Comparison of ENCODE assay signal across 11 mouse cellular contexts in genomic region chr6:100032701-100033100, GRCm38 (mm10).
DNase-seq lines count a peak whose midpoint lies in the region; ATAC-seq and TF ChIP-seq lines count a peak whose summit lies in the region.
"Had no signal": no experiment of that assay in that cellular context is flagged by ENCODE, and none has a peak within 500 bp of the region (broad histone marks: within the 10 kb centered on the region; RNA-seq: fewer than 3 reads in every experiment).

No protein-coding gene starts in this region.

- H3K4me2 ChIP-seq in midbrain, embryonic 15.5 days: no peak overlapping the region
- H3K4me2 ChIP-seq: embryonic facial prominence, embryonic 12.5 days had no signal

- no peaks in the 10 kb centered on the region for H3K27me3 ChIP-seq in kidney, adult 2 months (replicated peaks; ENCODE audit: control insufficient read depth, insufficient read depth, low read length)
- peaks cover 7% of the 10 kb centered on the region; the same call in 1 of the 2 replicates for H3K27me3 ChIP-seq in midbrain, embryonic 15.5 days (replicated peaks)
- H3K27me3 ChIP-seq: CH12.LX had no signal

- H3K4me1 ChIP-seq in kidney, adult 2 months (ENCODE audit: control insufficient read depth, insufficient read depth, low read length): no peaks in the 10 kb centered on the region
- peaks cover 10% of the 10 kb centered on the region for H3K4me1 ChIP-seq in midbrain, embryonic 15.5 days

- no peak for ATAC-seq in midbrain, embryonic 15.5 days (replicated peaks)
- ATAC-seq: intestine, postnatal 0 days had no signal

- 84% methylated on average over 10 of the region's 10 CpGs for WGBS in kidney, adult 2 months
- 82% methylated on average over 10 of the region's 10 CpGs for WGBS in midbrain, embryonic 15.5 days

- DNase-seq in kidney, adult 2 months: peak; percentile 64
- no peak for DNase-seq in kidney, adult 9 months
- DNase-seq in cerebellum, adult 9-10 months: peak; percentile 93
- peak; percentile 22 to 37 for DNase-seq in layer of hippocampus, postnatal 10 days (ENCODE audit: low spot score in 2 of 2)
- peak; percentile 5 to 30 for DNase-seq in right cerebral cortex, postnatal 36 days (ENCODE audit: low spot score in 2 of 2)
- DNase-seq in urinary bladder, adult 18-20 months (ENCODE audit: low spot score in 2 of 2): no peak
- DNase-seq: lung, postnatal 14 days had no signal

- no peak overlapping the region for H3K27ac ChIP-seq in kidney, adult 2 months (ENCODE audit: insufficient read depth, low read depth, low read length)
- H3K27ac ChIP-seq in midbrain, embryonic 15.5 days: no peak overlapping the region
- H3K27ac ChIP-seq: embryonic facial prominence, embryonic 12.5 days had no signal

- no peak overlapping the region for H3K4me3 ChIP-seq in kidney, adult 2 months (ENCODE audit: insufficient read depth, low read depth, low read length)
- H3K4me3 ChIP-seq in midbrain, embryonic 15.5 days: no peak overlapping the region
- H3K4me3 ChIP-seq: embryonic facial prominence, embryonic 12.5 days had no signal

- no peak for TF ChIP-seq POLR2A in kidney, adult 2 months (IDR thresholded peaks at IDR 0.05; ENCODE audit: low read depth, low read length)

- no peaks in the 10 kb centered on the region for H3K9me3 ChIP-seq in midbrain, embryonic 15.5 days
- H3K9me3 ChIP-seq: embryonic facial prominence, embryonic 12.5 days had no signal

- TF ChIP-seq CTCF in kidney, adult 2 months (conservative IDR thresholded peaks at IDR 0.05; ENCODE audit: insufficient read depth, insufficient read length, low read depth, low read length): no peak

- no peaks in the 10 kb centered on the region for H3K36me3 ChIP-seq in kidney, adult 2 months (ENCODE audit: control insufficient read depth, insufficient read depth, low read length)
- H3K36me3 ChIP-seq in midbrain, embryonic 15.5 days (replicated peaks): no peaks in the 10 kb centered on the region
- H3K36me3 ChIP-seq: embryonic facial prominence, embryonic 12.5 days had no signal

- no peak overlapping the region for H3K9ac ChIP-seq in midbrain, embryonic 15.5 days
- H3K9ac ChIP-seq: embryonic facial prominence, embryonic 12.5 days had no signal

Comparison
In these comparisons a context has a peak if more than half of its experiments do, and no peak if none do; other contexts are left out.
1. DNase-seq: peak in kidney, adult 2 months (single experiment), cerebellum, adult 9-10 months (single experiment), layer of hippocampus, postnatal 10 days (2 of 2) and right cerebral cortex, postnatal 36 days (2 of 2); none in kidney, adult 9 months (single experiment) and urinary bladder, adult 18-20 months (0 of 2).